Mouse (Mus musculus): ENCODE measurements around the gene Flt4. TPM values are rescaled to one million over a fixed set of nuclear protein-coding genes. Genes with fewer than 3 reads are reported as not detected.

The Flt4 gene
- total RNA-seq, 2 experiments from 2014 or later, result 0.07 to 0.17 TPM

DNA sequence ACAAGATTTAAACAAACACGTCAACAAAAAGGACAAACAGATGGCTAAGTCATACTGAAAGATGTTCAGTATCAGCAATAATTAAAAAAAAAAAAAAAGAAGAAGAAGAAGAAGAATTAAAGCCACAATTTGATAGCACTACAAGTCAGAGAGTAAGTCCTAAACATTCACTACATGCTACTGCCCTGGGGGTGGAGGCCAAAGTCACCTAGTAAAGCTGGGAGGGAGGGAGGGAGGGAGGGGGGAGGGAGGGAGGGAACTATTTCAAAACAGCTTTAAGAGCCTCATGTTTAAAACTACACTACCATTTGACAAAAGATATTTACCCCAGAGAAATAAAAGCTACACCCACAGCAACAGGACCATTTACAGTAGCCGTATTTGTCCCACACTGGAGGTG is 86.6 kb downstream of the Flt4 start:
- ATAC-seq (replicated peaks; ENCODE audit: poor library complexity), result no peak

DNA sequence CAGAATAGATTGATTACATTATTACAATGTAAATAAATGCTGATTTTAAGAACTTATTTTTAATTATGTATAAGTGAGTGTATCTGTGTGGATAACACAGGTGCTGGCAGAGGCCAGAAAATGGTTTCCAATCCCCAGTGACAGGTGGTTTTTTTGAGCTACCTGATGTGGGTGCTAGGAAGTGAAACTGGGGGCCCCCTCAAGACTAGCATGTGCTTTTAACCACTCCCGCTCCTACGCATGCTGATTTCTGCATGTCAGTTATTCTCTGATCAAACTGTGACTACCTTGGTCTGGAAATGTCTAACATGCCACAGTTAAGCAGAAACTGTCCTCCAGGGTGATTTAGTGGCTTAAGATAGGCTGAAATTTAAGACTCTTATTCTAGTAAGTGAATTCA is 87.4 kb downstream of the Flt4 start:
- no peak for ATAC-seq (replicated peaks; ENCODE audit: poor library complexity)

DNA sequence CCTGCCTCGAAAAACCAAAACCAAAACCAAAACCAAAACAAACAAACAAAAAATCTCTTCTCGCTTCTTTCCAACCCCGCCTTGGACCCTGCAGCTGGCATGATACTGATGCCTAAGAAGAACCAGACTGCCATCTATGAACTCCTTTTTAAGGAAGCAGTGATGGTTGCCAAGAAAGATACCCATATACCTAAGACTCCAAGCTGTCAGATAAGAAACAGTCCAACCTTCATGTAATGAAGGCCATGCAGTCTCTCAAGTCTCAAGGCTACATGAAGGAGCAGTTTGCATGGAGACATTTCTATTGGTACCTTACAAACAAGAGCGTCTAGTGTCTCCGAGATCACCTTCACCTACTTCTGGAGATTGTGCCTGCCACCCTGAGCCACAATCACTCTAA is 88.7 kb downstream of the Flt4 start:
- no peak for ATAC-seq (replicated peaks; ENCODE audit: poor library complexity)

DNA sequence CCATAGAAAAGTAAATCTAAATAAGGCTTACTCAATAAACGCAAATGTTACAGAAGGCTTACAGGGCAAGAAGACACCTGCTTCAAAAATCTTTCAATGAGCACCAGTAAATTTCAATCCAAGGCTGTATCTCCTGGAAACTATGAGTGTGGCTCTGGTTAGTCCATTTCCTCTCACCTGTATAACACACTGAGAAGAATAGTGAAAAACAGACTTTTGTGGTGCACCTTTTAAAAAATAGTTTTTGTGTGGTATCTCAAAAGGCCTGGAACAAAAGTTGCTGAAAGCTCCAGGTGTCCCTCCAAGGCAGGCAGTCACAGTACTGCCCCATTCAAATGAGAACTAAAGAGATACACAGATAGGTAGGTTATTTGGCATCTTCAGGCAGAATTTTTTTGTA is 90.0 kb downstream of the Flt4 start:
- no peak for ATAC-seq (replicated peaks; ENCODE audit: poor library complexity)

DNA sequence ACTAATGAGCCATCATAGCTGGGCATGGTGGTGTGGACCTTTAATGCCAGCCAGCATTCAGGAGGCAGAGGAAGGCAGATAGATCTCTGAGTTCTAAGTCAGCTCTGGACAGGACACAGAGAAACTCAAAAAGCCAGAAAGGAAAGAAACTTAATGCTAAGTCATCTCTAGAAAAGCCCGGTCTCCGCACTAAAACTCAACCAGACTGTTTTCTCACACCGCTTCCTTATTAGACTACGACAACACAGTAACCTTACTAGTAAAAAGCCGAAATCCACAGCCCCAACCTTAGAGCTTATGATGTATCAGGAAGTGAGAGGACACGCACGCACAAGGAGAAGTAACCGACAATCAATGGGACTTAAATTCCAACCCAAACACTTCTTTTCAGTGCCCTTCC is 93.0 kb downstream of the Flt4 start:
- ATAC-seq (replicated peaks; ENCODE audit: poor library complexity), result no peak

Other genes starting within 250 kb of the Flt4 start
- not detected in 2 replicates for gene Olfr1389, start 186.2 kb upstream of the Flt4 start, total RNA-seq (2015)
- not detected in 2 replicates for gene Olfr1389, start 186.2 kb upstream of the Flt4 start, total RNA-seq (2017)
- gene Olfr1388, start 172.6 kb upstream of the Flt4 start, total RNA-seq (2015), result 0.05 TPM in 1 of 2 replicates, not detected in the other
- 0.07 and 0.17 TPM in 2 replicates for gene Olfr1388, start 172.6 kb upstream of the Flt4 start, total RNA-seq (2017)
- not detected in 2 replicates for gene Olfr1387, start 153.9 kb upstream of the Flt4 start, total RNA-seq (2015)
- not detected in 2 replicates for gene Olfr1387, start 153.9 kb upstream of the Flt4 start, total RNA-seq (2017)
- not detected in 2 replicates for gene Olfr1386, start 144.2 kb upstream of the Flt4 start, total RNA-seq (2015)
- not detected in 2 replicates for gene Olfr1386, start 144.2 kb upstream of the Flt4 start, total RNA-seq (2017)
- gene Olfr1385, start 120.2 kb upstream of the Flt4 start, total RNA-seq (2015), result 0.10 TPM in 1 of 2 replicates, not detected in the other
- gene Olfr1385, start 120.2 kb upstream of the Flt4 start, total RNA-seq (2017), result 0.17 TPM in 1 of 2 replicates, not detected in the other
- not detected in 2 replicates for gene Olfr1384, start 102.5 kb upstream of the Flt4 start, total RNA-seq (2015)
- gene Olfr1384, start 102.5 kb upstream of the Flt4 start, total RNA-seq (2017), result not detected in 2 replicates
- gene Olfr1383, start 89.6 kb upstream of the Flt4 start, total RNA-seq (2015), result not detected in 2 replicates
- not detected in 2 replicates for gene Olfr1383, start 89.6 kb upstream of the Flt4 start, total RNA-seq (2017)
- gene Olfr1382, start 81.0 kb upstream of the Flt4 start, total RNA-seq (2015), result not detected in 2 replicates
- not detected in 2 replicates for gene Olfr1382, start 81.0 kb upstream of the Flt4 start, total RNA-seq (2017)
- gene Olfr1381, start 65.8 kb upstream of the Flt4 start, total RNA-seq (2015), result not detected in 2 replicates
- gene Olfr1381, start 65.8 kb upstream of the Flt4 start, total RNA-seq (2017), result not detected in 2 replicates
- not detected in 2 replicates for gene Olfr1380, start 52.4 kb upstream of the Flt4 start, total RNA-seq (2015)
- gene Olfr1380, start 52.4 kb upstream of the Flt4 start, total RNA-seq (2017), result not detected in 2 replicates
- gene Scgb3a1, start 54.3 kb downstream of the Flt4 start, total RNA-seq (2015), result not detected in 2 replicates
- gene Scgb3a1, start 54.3 kb downstream of the Flt4 start, total RNA-seq (2017), result not detected in 2 replicates
- 78.8 and 89.8 TPM in 2 replicates for gene Cnot6, start 103.5 kb downstream of the Flt4 start, total RNA-seq (2015)
- 52.2 and 59.1 TPM in 2 replicates for gene Cnot6, start 103.5 kb downstream of the Flt4 start, total RNA-seq (2017)
- 0.24 and 0.39 TPM in 2 replicates for gene Gfpt2, start 184.9 kb downstream of the Flt4 start, total RNA-seq (2015)
- 0.37 TPM in 1 of 2 replicates, not detected in the other for gene Gfpt2, start 184.9 kb downstream of the Flt4 start, total RNA-seq (2017)
- 32.9 and 40.2 TPM in 2 replicates for gene Mapk9, start 237.5 kb downstream of the Flt4 start, total RNA-seq (2015)
- 31.1 and 56.3 TPM in 2 replicates for gene Mapk9, start 237.5 kb downstream of the Flt4 start, total RNA-seq (2017)